Mouse (Mus musculus) liver, embryonic 14.5 days (tissue): ENCODE results near the gene Camkk2.

ENCODE experiments used
- CTCF ChIP-seq: IDR thresholded peaks from 2 replicates; pipeline ENCODE4 v1.5.1; 2016; ENCODE audit warnings: antibody characterized with exemption, low read depth, control low read depth
- EP300 ChIP-seq: IDR thresholded peaks from 2 replicates; pipeline ENCODE4 v1.6.1; 2016; ENCODE audit warnings: antibody characterized with exemption, low read depth

DNA sequence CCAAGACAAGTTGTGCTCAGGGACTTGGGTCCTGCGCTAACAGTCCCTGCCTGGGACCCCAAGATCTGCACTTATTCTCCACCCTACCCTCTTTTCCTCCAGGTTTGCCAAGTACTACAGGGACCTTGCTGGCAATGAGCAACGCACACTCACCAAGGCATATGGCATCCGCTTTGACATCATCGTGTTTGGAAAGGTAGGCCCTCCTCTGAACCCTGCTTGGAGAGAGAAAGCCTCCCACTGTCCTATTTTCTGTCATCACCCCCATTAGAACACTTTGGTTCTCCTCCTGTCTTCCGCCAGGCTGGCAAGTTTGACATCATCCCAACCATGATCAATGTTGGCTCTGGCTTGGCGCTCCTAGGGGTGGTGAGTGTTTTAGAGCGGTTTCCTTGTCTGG is 52.1 kb downstream of the Camkk2 start:
- TF ChIP-seq CTCF (no peak), EP300 (no peak)
